Mouse (Mus musculus): ENCODE measurements around the gene Gm11639.

- TF ChIP-seq CTCF (IDR thresholded peaks at IDR 0.05; ENCODE audit: low read depth, low read length) (no peak), POLR2A (IDR thresholded peaks at IDR 0.05; ENCODE audit: insufficient read depth, low read length) (no peak), EP300 (IDR thresholded peaks at IDR 0.05; ENCODE audit: insufficient read depth, low read depth, low read length) (no peak)
Observed at GRCm38 (mm10) chr11:104967862-104968261, 282.4 kb downstream of the Gm11639 start.
